Comparison of ENCODE assay signal across 19 mouse cellular contexts in the genomic region with DNA sequence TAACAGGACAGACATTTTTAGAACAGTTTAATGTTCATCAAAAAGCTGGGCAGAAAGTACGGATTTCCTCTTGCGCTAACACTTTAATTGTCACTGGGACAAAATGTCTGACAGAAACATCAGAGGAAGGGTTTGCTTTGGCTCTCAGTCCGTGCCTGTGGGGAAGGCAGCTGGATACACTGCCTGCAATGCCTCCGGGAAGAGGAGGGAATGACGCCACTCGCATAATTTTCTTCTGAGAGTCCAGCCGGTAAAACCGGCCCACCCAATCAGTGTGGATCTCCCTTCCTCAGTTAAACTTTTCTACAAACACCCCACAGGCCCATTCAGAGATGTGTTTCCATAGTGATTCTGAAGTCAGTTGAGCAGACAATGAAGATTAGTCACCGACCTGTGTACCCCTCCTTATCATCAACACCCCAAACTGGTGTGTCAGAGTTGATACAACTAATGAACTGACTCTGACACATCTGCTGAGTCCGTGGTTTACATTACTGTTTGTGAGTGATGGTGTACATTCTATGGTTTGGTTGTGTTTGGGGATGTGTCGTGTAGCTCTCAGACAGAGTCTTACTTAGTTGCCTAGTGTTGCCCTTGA. TPM values are rescaled to one million over a fixed set of nuclear protein-coding genes. Genes with fewer than 3 reads are reported as not detected.
A peak's percentile ranks its signal among the peaks of the same experiment; 100 is the strongest.
DNase-seq lines count a peak whose midpoint lies in the region; ATAC-seq lines count a peak whose summit lies in the region.
"Had no signal": no experiment of that assay in that cellular context is flagged by ENCODE, and none has a peak within 500 bp of the region (broad histone marks: within the 10 kb centered on the region; RNA-seq: fewer than 3 reads in every experiment).

No protein-coding gene starts in this region.

- no peak overlapping the region for H3K9ac ChIP-seq in liver, embryonic 16.5 days (ENCODE audit: low read depth, low read length)
- H3K9ac ChIP-seq: forebrain, embryonic 15.5 days; neural tube, embryonic 12.5 days had no signal

- no peaks in the 10 kb centered on the region for H3K27me3 ChIP-seq in liver, embryonic 16.5 days (ENCODE audit: control insufficient read depth, insufficient read depth, low read depth, low read length)
- H3K27me3 ChIP-seq: forebrain, embryonic 15.5 days; neural tube, embryonic 12.5 days had no signal

- no peaks in the 10 kb centered on the region for H3K9me3 ChIP-seq in liver, embryonic 16.5 days (replicated peaks; ENCODE audit: control insufficient read depth, low read length)
- H3K9me3 ChIP-seq: forebrain, embryonic 15.5 days; hindbrain, embryonic 10.5 days had no signal

- WGBS in liver, embryonic 16.5 days (ENCODE audit: insufficient replicate concordance) = 48% methylated on average over 11 of the region's 11 CpGs

- peak overlapping the region; percentile 60; the same call in 1 of the 2 replicates for H3K27ac ChIP-seq in liver, embryonic 16.5 days (ENCODE audit: low read length)
- H3K27ac ChIP-seq: forebrain, embryonic 15.5 days; heart, adult 2 months; hindbrain, embryonic 10.5 days; neural tube, embryonic 12.5 days had no signal

- peak; percentile 39 to 51 for DNase-seq in urinary bladder, postnatal 36 days (ENCODE audit: low spot score in 2 of 2)
- DNase-seq in urinary bladder, postnatal 25 days (ENCODE audit: low spot score) = no peak
- no peak for DNase-seq in cerebellum, adult 11 months
- DNase-seq in gastrocnemius, postnatal 36 days = no peak
- no peak for DNase-seq in cerebellum, postnatal 10 days
- DNase-seq: adrenal gland, postnatal 10 days; cerebellum, adult 8-10 months; embryo, embryonic 11 days; heart, adult 2 months; kidney, adult 8-10 months; kidney, postnatal 36 days; lung, postnatal 14 days; spleen, adult 18-20 months had no signal

- H3K4me1 ChIP-seq in liver, embryonic 16.5 days (ENCODE audit: control insufficient read depth, low read depth, low read length) = peaks cover 11% of the 10 kb centered on the region
- H3K4me1 ChIP-seq: forebrain, embryonic 15.5 days; hindbrain, embryonic 10.5 days; neural tube, embryonic 12.5 days had no signal

- intact Hi-C loops in gastrocnemius, postnatal 36 days (cut with DNase I) = loop anchor here (10.0 kb wide), 1 partner anchor 478 kb away; no protein-coding TSS in a partner anchor

- H3K36me3 ChIP-seq in liver, embryonic 16.5 days (ENCODE audit: control insufficient read depth, insufficient read depth) = no peaks in the 10 kb centered on the region
- H3K36me3 ChIP-seq: forebrain, embryonic 15.5 days; hindbrain, embryonic 10.5 days; neural tube, embryonic 12.5 days had no signal

- peak; percentile 49; the same call in 1 of the 2 replicates for ATAC-seq in common myeloid progenitor, adult 5-6 weeks (replicated peaks; ENCODE audit: low read depth, poor library complexity, severe bottlenecking)
- ATAC-seq in liver, embryonic 16.5 days (ENCODE audit: low read depth) = peak; percentile 76
- ATAC-seq: forebrain, embryonic 15.5 days; inflammation-experienced regulatory T-cells, adult 6 months had no signal

- H3K4me2 ChIP-seq in liver, embryonic 16.5 days (ENCODE audit: low read depth, low read length) = peak overlapping the region; percentile 32; the same call in 1 of the 2 replicates
- H3K4me2 ChIP-seq: forebrain, embryonic 15.5 days; neural tube, embryonic 12.5 days had no signal

- no peak overlapping the region for H3K4me3 ChIP-seq in liver, embryonic 16.5 days (ENCODE audit: low read depth, low read length)
- H3K4me3 ChIP-seq: forebrain, embryonic 15.5 days; heart, adult 2 months; hindbrain, embryonic 10.5 days; neural tube, embryonic 12.5 days had no signal

RNA-seq across cellular contexts. Expression of a gene that starts 8.7 kb away (rescaled TPM):
- total RNA-seq in common myeloid progenitor, adult 5-6 weeks (2017) = 30.1 and 46.0 TPM in 2 replicates
- polyA plus RNA-seq in liver, embryonic 16.5 days (2015; fragmentation: Nextera tagmentation; extraction: Ambion mirVana) = 20.9 and 21.3 TPM in 2 replicates
- 10 to 100 TPM; 55.1 to 61.0 TPM for total RNA-seq in gastrocnemius, postnatal 36 days (2021)

RNA-seq across cellular contexts. Expression of a gene that starts 23.5 kb away (rescaled TPM):
- total RNA-seq in common myeloid progenitor, adult 5-6 weeks (2017) = 230 and 244 TPM in 2 replicates
- 52.4 and 54.2 TPM in 2 replicates for polyA plus RNA-seq in liver, embryonic 16.5 days (2015; fragmentation: Nextera tagmentation; extraction: Ambion mirVana)
- total RNA-seq in gastrocnemius, postnatal 36 days (2021) = 10 to 100 TPM in 1 of 2 experiments, 1 to 10 TPM in 1; 9.4 to 10.1 TPM

RNA-seq across cellular contexts. Expression of a gene that starts 53.4 kb away (rescaled TPM):
- 6.6 and 11.1 TPM in 2 replicates for total RNA-seq in common myeloid progenitor, adult 5-6 weeks (2017)
- 8.1 and 8.3 TPM in 2 replicates for polyA plus RNA-seq in liver, embryonic 16.5 days (2015; fragmentation: Nextera tagmentation; extraction: Ambion mirVana)
- total RNA-seq in gastrocnemius, postnatal 36 days (2021) = 1 to 10 TPM; 3.1 to 4.5 TPM

Comparison
In these comparisons a context has a peak if more than half of its experiments do, and no peak if none do; other contexts are left out.
1. DNase-seq: peak in urinary bladder, postnatal 36 days (2 of 2); none in urinary bladder, postnatal 25 days (single experiment), cerebellum, adult 11 months (single experiment), gastrocnemius, postnatal 36 days (0 of 2) and cerebellum, postnatal 10 days (0 of 2).
2. RNA of a gene that starts 23.5 kb away (total RNA-seq): 230 to 244 TPM in common myeloid progenitor, adult 5-6 weeks; 9.4 to 10.1 TPM in gastrocnemius, postnatal 36 days; every median in the first group is over 10 times any median in the second.